Mouse (Mus musculus) gastrocnemius, postnatal 25 days (tissue): ENCODE data around the gene Klhdc10. TPM values are rescaled to one million over a fixed set of nuclear protein-coding genes. Genes with fewer than 3 reads are reported as not detected.
A peak's percentile ranks its signal among the peaks of the same experiment; 100 is the strongest.

ENCODE experiments used
- DNase-seq: peaks from one replicate; pipeline ENCODE4 v3.0.0; 2022
- total RNA-seq, 2 experiments: library from RNA; stranded (reverse); gene quantifications; 1 replicate in 1 of 2; 2 replicates in 1 of 2; pipeline ENCODE4 v1.2.3; 2021

Klhdc10 gene
- total RNA-seq, 2 experiments from 2014 or later = 44.3 to 46.2 TPM

- DNase-seq = no peak
Observed at GRCm38 (mm10) chr6:30468058-30468457, 66.4 kb downstream of the Klhdc10 start.

GRCm38 (mm10) chr6:30468684-30469083 lies 67.0 kb downstream of the Klhdc10 start:
- DNase-seq = no peak

- DNase-seq = peak; percentile 72
Observed at GRCm38 (mm10) chr6:30469370-30469769, 67.7 kb downstream of the Klhdc10 start.

- no peak for DNase-seq
Observed at GRCm38 (mm10) chr6:30471706-30472105, 70.0 kb downstream of the Klhdc10 start.

- DNase-seq = no peak
Observed at GRCm38 (mm10) chr6:30476025-30476765, 74.5 kb downstream of the Klhdc10 start.

- no peak for DNase-seq
Observed at GRCm38 (mm10) chr6:30477210-30477714, 75.6 kb downstream of the Klhdc10 start.

- DNase-seq = no peak
Observed at GRCm38 (mm10) chr6:30477784-30478183, 76.1 kb downstream of the Klhdc10 start.

GRCm38 (mm10) chr6:30479418-30479817 lies 77.8 kb downstream of the Klhdc10 start:
- DNase-seq = no peak

GRCm38 (mm10) chr6:30482908-30483307 lies 81.2 kb downstream of the Klhdc10 start:
- DNase-seq = no peak

GRCm38 (mm10) chr6:30486504-30486903 lies 84.8 kb downstream of the Klhdc10 start:
- DNase-seq = no peak

- no peak for DNase-seq
Observed at GRCm38 (mm10) chr6:30499049-30499448, 97.4 kb downstream of the Klhdc10 start.

Other genes starting within 250 kb of the Klhdc10 start
- gene Ube2h, start 97.3 kb upstream of the Klhdc10 start, total RNA-seq = 10 to 100 TPM; 50.4 to 62.2 TPM
- 10 to 100 TPM; 15.2 to 15.8 TPM for gene Zc3hc1, start 10.8 kb upstream of the Klhdc10 start, total RNA-seq
- 1 to 10 TPM; 7.4 to 9.1 TPM for gene Tmem209, start 107.9 kb downstream of the Klhdc10 start, total RNA-seq
- gene Ssmem1, start 108.0 kb downstream of the Klhdc10 start, total RNA-seq = under 1 TPM in 1 of 2 experiments, not detected in 1; 0.54 TPM
- not detected for gene Cpa2, start 139.7 kb downstream of the Klhdc10 start, total RNA-seq
- not detected for gene Cpa4, start 166.5 kb downstream of the Klhdc10 start, total RNA-seq
- gene Cpa5, start 209.1 kb downstream of the Klhdc10 start, total RNA-seq = not detected
- gene Cpa1, start 237.3 kb downstream of the Klhdc10 start, total RNA-seq = not detected